Mouse (Mus musculus): Measurements from ENCODE around the gene Ppp4r2. TPM values are rescaled to one million over a fixed set of nuclear protein-coding genes. Genes with fewer than 3 reads are reported as not detected.
A peak's percentile ranks its signal among the peaks of the same experiment; 100 is the strongest.

Gene Ppp4r2
- polyA plus RNA-seq (2014; fragmentation: Nextera tagmentation; extraction: Ambion mirVana), result 33.1 and 42.1 TPM in 2 replicates

GRCm38 (mm10) chr6:100833355-100833754, at the start of gene Ppp4r2:
Gene Ppp4r2, plus strand, starts transcription at chr6:100833622.
- Histone ChIP-seq H3K4me2 (replicated peaks; ENCODE audit: low read depth, low read length) (peak within 1 kb of the TSS; percentile 55), H3K36me3 (ENCODE audit: control insufficient read depth, insufficient read depth, low read length) (peaks cover 31% of the 10 kb centered on the region), H3K4me1 (ENCODE audit: control insufficient read depth, insufficient read depth, low read length) (peaks cover 7% of the 10 kb centered on the region), H3K9me3 (ENCODE audit: control insufficient read depth, low read length) (no peaks in the 10 kb centered on the region), H3K27ac (ENCODE audit: low read depth, low read length) (peak within 1 kb of the TSS; percentile 85), H3K9ac (ENCODE audit: low read depth, low read length) (peak within 1 kb of the TSS; percentile 89), H3K27me3 (ENCODE audit: control insufficient read depth, insufficient read depth, low read length) (no peaks in the 10 kb centered on the region), H3K4me3 (ENCODE audit: low read length) (peak within 1 kb of the TSS; percentile 83)
- peak; percentile 95 for ATAC-seq (ENCODE audit: low FRiP score, low TSS enrichment)
- WGBS, result 2% methylated on average over 26 of the region's 50 CpGs

GRCm38 (mm10) chr6:100787726-100788125, 45.7 kb upstream of the Ppp4r2 start:
- Histone ChIP-seq H3K9ac (ENCODE audit: low read depth, low read length) (no peak overlapping the region), H3K27me3 (ENCODE audit: control insufficient read depth, insufficient read depth, low read length) (no peaks in the 10 kb centered on the region), H3K9me3 (ENCODE audit: control insufficient read depth, low read length) (no peaks in the 10 kb centered on the region), H3K4me3 (ENCODE audit: low read length) (no peak overlapping the region), H3K4me2 (replicated peaks; ENCODE audit: low read depth, low read length) (no peak overlapping the region), H3K36me3 (ENCODE audit: control insufficient read depth, insufficient read depth, low read length) (no peaks in the 10 kb centered on the region), H3K27ac (ENCODE audit: low read depth, low read length) (no peak overlapping the region), H3K4me1 (ENCODE audit: control insufficient read depth, insufficient read depth, low read length) (no peaks in the 10 kb centered on the region)
- no peak for ATAC-seq (ENCODE audit: low FRiP score, low TSS enrichment)
- WGBS, result 100% methylated on average over 1 of the region's 1 CpGs

- Histone ChIP-seq H3K4me2 (replicated peaks; ENCODE audit: low read depth, low read length) (no peak overlapping the region), H3K4me3 (ENCODE audit: low read length) (no peak overlapping the region), H3K27ac (ENCODE audit: low read depth, low read length) (no peak overlapping the region), H3K36me3 (ENCODE audit: control insufficient read depth, insufficient read depth, low read length) (no peaks in the 10 kb centered on the region), H3K9me3 (ENCODE audit: control insufficient read depth, low read length) (no peaks in the 10 kb centered on the region), H3K27me3 (ENCODE audit: control insufficient read depth, insufficient read depth, low read length) (no peaks in the 10 kb centered on the region), H3K4me1 (ENCODE audit: control insufficient read depth, insufficient read depth, low read length) (no peaks in the 10 kb centered on the region; the same call in 1 of the 2 replicates), H3K9ac (ENCODE audit: low read depth, low read length) (no peak overlapping the region)
- WGBS, result 86% methylated on average over 1 of the region's 1 CpGs
- no peak for ATAC-seq (ENCODE audit: low FRiP score, low TSS enrichment)
Observed at GRCm38 (mm10) chr6:100789161-100789560, 44.3 kb upstream of the Ppp4r2 start.

DNA sequence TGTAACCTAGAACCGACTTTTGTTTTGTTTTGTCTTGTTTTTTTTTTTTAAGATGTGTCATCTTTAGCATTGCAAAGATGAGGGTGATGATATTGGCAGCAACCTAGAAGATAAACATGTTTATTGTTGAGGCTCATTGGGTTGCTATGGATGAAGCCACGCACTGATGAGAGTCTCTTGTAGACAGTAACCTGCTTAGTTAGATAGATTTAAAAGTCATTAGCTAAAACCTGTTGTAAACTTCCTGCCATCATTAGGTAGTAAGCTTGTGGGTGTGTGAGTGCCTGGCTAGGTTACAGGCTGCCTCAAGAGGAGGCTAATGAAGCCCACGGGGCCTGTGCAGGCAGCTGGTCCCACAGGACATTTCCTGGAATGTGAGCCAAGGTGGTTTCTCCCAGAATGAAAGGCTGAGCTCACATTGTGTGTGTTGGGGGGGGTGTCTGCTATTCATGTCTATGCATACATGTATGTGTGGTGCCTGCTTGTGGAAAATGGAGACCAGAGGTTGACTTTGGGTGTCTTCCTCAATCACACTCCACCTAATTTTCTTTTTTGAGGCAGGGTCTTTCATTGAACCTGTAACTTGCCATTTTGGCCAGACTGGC, 41.3 kb upstream of the Ppp4r2 start:
- Histone ChIP-seq H3K9me3 (ENCODE audit: control insufficient read depth, low read length) (no peaks in the 10 kb centered on the region), H3K4me1 (ENCODE audit: control insufficient read depth, insufficient read depth, low read length) (no peaks in the 10 kb centered on the region; the same call in 1 of the 2 replicates), H3K36me3 (ENCODE audit: control insufficient read depth, insufficient read depth, low read length) (no peaks in the 10 kb centered on the region), H3K9ac (ENCODE audit: low read depth, low read length) (no peak overlapping the region), H3K27ac (ENCODE audit: low read depth, low read length) (no peak overlapping the region), H3K4me2 (replicated peaks; ENCODE audit: low read depth, low read length) (no peak overlapping the region), H3K4me3 (ENCODE audit: low read length) (no peak overlapping the region), H3K27me3 (ENCODE audit: control insufficient read depth, insufficient read depth, low read length) (no peaks in the 10 kb centered on the region)
- no peak for ATAC-seq (ENCODE audit: low FRiP score, low TSS enrichment)
- 75% methylated on average over 3 of the region's 3 CpGs for WGBS

DNA sequence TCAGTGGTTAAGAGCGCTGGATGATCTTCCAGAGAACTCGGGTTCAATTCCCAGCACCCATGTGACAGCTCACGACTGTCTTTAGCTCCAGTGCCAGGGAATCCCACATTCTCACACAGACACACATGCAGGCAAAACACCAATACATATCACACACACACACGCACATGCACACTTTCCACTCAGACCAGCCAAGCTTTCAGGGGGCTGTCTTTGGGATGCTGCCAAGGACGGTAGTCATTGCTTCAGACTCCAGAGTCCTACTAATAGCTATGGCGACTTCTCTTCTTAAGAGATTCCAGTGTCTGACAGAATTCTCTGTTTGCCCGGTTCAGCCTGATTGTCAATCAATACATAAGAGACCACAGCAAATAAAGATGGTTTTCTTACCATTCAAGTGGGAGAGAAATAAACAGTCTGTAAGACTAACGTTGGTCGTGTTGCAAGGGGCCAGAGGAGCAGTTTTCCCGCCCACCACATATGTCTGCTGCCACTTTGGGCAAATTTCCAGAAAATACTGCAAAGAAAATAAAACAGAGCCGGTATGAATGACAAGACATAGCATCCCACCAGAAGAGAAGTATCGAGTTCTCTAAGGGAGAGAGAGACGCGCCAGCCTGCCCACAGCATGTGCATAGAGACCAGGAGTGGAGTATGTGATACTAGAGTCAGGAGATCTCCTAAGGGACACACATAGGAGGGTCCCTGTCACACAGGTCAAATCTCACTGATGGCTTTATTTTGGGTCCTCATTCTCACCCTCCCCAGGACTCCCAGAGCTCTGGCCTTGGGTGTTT, 40.3 kb upstream of the Ppp4r2 start:
- 0 out of 2 replicates have a peak, but pooled peaks have one; percentile 11 for ATAC-seq (ENCODE audit: low FRiP score, low TSS enrichment)
- WGBS, result 57% methylated on average over 14 of the region's 14 CpGs
- Histone ChIP-seq H3K9ac (ENCODE audit: low read depth, low read length) (no peak overlapping the region), H3K4me2 (replicated peaks; ENCODE audit: low read depth, low read length) (no peak overlapping the region), H3K9me3 (ENCODE audit: control insufficient read depth, low read length) (no peaks in the 10 kb centered on the region), H3K4me3 (ENCODE audit: low read length) (no peak overlapping the region), H3K27ac (ENCODE audit: low read depth, low read length) (no peak overlapping the region), H3K4me1 (ENCODE audit: control insufficient read depth, insufficient read depth, low read length) (no peaks in the 10 kb centered on the region; the same call in 1 of the 2 replicates), H3K27me3 (ENCODE audit: control insufficient read depth, insufficient read depth, low read length) (no peaks in the 10 kb centered on the region), H3K36me3 (ENCODE audit: control insufficient read depth, insufficient read depth, low read length) (no peaks in the 10 kb centered on the region)

- no peaks in the 10 kb centered on the region; the same call in 1 of the 2 replicates for H3K4me1 ChIP-seq (ENCODE audit: control insufficient read depth, insufficient read depth, low read length)
- H3K36me3 ChIP-seq (ENCODE audit: control insufficient read depth, insufficient read depth, low read length), result no peaks in the 10 kb centered on the region
- H3K4me3 ChIP-seq (ENCODE audit: low read length), result no peak overlapping the region
- H3K4me2 ChIP-seq (replicated peaks; ENCODE audit: low read depth, low read length), result no peak overlapping the region
- no peaks in the 10 kb centered on the region for H3K27me3 ChIP-seq (ENCODE audit: control insufficient read depth, insufficient read depth, low read length)
- ATAC-seq (ENCODE audit: low FRiP score, low TSS enrichment), result peak; percentile 50; the same call in 1 of the 2 replicates
- H3K27ac ChIP-seq (ENCODE audit: low read depth, low read length), result no peak overlapping the region
- WGBS, result 53% methylated on average over 6 of the region's 6 CpGs
- H3K9ac ChIP-seq (ENCODE audit: low read depth, low read length), result no peak overlapping the region
- no peaks in the 10 kb centered on the region for H3K9me3 ChIP-seq (ENCODE audit: control insufficient read depth, low read length)
Observed at GRCm38 (mm10) chr6:100795797-100796196, 37.6 kb upstream of the Ppp4r2 start.

- ATAC-seq (ENCODE audit: low FRiP score, low TSS enrichment), result no peak
- WGBS, result 84% methylated on average over 6 of the region's 6 CpGs
Observed at GRCm38 (mm10) chr6:100799290-100799689, 34.1 kb upstream of the Ppp4r2 start.

GRCm38 (mm10) chr6:100799766-100800165, 33.7 kb upstream of the Ppp4r2 start:
- Histone ChIP-seq H3K4me2 (replicated peaks; ENCODE audit: low read depth, low read length) (no peak overlapping the region), H3K4me1 (ENCODE audit: control insufficient read depth, insufficient read depth, low read length) (0 out of 2 replicates have a peak, but pooled peaks cover 2% of the 10 kb centered on the region), H3K9me3 (ENCODE audit: control insufficient read depth, low read length) (no peaks in the 10 kb centered on the region), H3K27me3 (ENCODE audit: control insufficient read depth, insufficient read depth, low read length) (no peaks in the 10 kb centered on the region), H3K27ac (ENCODE audit: low read depth, low read length) (no peak overlapping the region), H3K36me3 (ENCODE audit: control insufficient read depth, insufficient read depth, low read length) (no peaks in the 10 kb centered on the region), H3K4me3 (ENCODE audit: low read length) (no peak overlapping the region), H3K9ac (ENCODE audit: low read depth, low read length) (no peak overlapping the region)
- WGBS, result 93% methylated on average over 4 of the region's 4 CpGs
- ATAC-seq (ENCODE audit: low FRiP score, low TSS enrichment), result no peak

More at GRCm38 (mm10) chr6:100799290-100799689, 34.1 kb upstream of the Ppp4r2 start:
- H3K4me3 ChIP-seq (ENCODE audit: low read length), result no peak overlapping the region
- H3K9me3 ChIP-seq (ENCODE audit: control insufficient read depth, low read length), result no peaks in the 10 kb centered on the region
- no peak overlapping the region for H3K4me2 ChIP-seq (replicated peaks; ENCODE audit: low read depth, low read length)
- H3K27me3 ChIP-seq (ENCODE audit: control insufficient read depth, insufficient read depth, low read length), result no peaks in the 10 kb centered on the region
- no peak overlapping the region for H3K9ac ChIP-seq (ENCODE audit: low read depth, low read length)
- no peak overlapping the region for H3K27ac ChIP-seq (ENCODE audit: low read depth, low read length)
- no peaks in the 10 kb centered on the region for H3K36me3 ChIP-seq (ENCODE audit: control insufficient read depth, insufficient read depth, low read length)
- H3K4me1 ChIP-seq (ENCODE audit: control insufficient read depth, insufficient read depth, low read length), result 0 out of 2 replicates have a peak, but pooled peaks cover 2% of the 10 kb centered on the region

DNA sequence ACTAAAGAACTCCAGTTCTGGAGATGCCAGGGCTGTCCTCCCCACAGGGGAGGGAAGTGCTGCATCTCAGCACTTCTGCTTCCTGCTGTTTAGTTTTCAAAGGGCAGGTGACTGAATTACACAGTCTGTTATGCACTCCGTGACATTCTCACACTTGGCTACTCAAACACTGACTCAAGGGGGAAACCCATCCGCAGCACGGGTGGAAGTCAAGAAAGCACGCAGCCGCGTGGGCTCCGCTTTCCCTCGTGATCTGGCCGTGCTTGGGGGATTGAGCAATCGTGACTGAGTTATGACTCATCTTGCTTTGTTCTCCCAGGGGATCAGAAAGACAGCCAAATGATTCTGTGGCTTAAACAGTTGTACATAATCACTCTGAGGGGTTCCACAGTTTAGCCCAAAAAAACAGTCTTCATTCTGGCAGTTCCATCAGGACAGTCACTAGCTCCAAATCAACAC, 32.9 kb upstream of the Ppp4r2 start:
- H3K4me2 ChIP-seq (replicated peaks; ENCODE audit: low read depth, low read length), result no peak overlapping the region

More for the DNA sequence above, 32.9 kb upstream of the Ppp4r2 start:
- Histone ChIP-seq H3K27me3 (ENCODE audit: control insufficient read depth, insufficient read depth, low read length) (no peaks in the 10 kb centered on the region), H3K4me3 (ENCODE audit: low read length) (no peak overlapping the region), H3K27ac (ENCODE audit: low read depth, low read length) (no peak overlapping the region), H3K4me1 (ENCODE audit: control insufficient read depth, insufficient read depth, low read length) (0 out of 2 replicates have a peak, but pooled peaks cover 2% of the 10 kb centered on the region), H3K9ac (ENCODE audit: low read depth, low read length) (no peak overlapping the region), H3K9me3 (ENCODE audit: control insufficient read depth, low read length) (no peaks in the 10 kb centered on the region), H3K36me3 (ENCODE audit: control insufficient read depth, insufficient read depth, low read length) (no peaks in the 10 kb centered on the region)
- 32% methylated on average over 10 of the region's 10 CpGs for WGBS
- no peak for ATAC-seq (ENCODE audit: low FRiP score, low TSS enrichment)

Data from kidney, embryonic 14.5 days (tissue).